In genomic region chr9:66611478-66612093, GRCm38 (mm10) we compare ENCODE assay signal across 8 mouse cellular contexts. TPM values are rescaled to one million over a fixed set of nuclear protein-coding genes. Genes with fewer than 3 reads are reported as not detected.
DNase-seq lines count a peak whose midpoint lies in the region; ATAC-seq and TF ChIP-seq lines count a peak whose summit lies in the region.

No protein-coding gene starts in this region.

- H3K27ac ChIP-seq in MEL (ENCODE audit: control insufficient read depth, low read depth, low read length): peak overlapping the region; percentile 35
- H3K27ac ChIP-seq in hindbrain, embryonic 11.5 days (ENCODE audit: low read depth, low read length): no peak overlapping the region

- peak; percentile 53 for TF ChIP-seq RAD21 in MEL (IDR thresholded peaks at IDR 0.05; ENCODE audit: low read depth, low read length)

- peaks cover 4 to 27% of the 10 kb centered on the region in 2 experiments for H3K4me1 ChIP-seq in MEL (ENCODE audit: control insufficient read depth in 1 of 2, insufficient read depth in 2 of 2, low read length in 2 of 2)
- no peaks in the 10 kb centered on the region for H3K4me1 ChIP-seq in hindbrain, embryonic 11.5 days (replicated peaks; ENCODE audit: control insufficient read depth, insufficient read depth, low read length)

- H3K79me2 ChIP-seq in MEL (ENCODE audit: control insufficient read depth, insufficient read depth, low read length, poor library complexity): no peaks in the 10 kb centered on the region

- H3K4me3 ChIP-seq in MEL (ENCODE audit: control insufficient read depth in 1 of 2, insufficient read depth in 1 of 2, low read depth in 2 of 2, low read length in 2 of 2): peak overlapping the region; percentile 61 to 68
- H3K4me3 ChIP-seq in hindbrain, embryonic 11.5 days (ENCODE audit: low read depth, low read length): no peak overlapping the region

- no peaks in the 10 kb centered on the region for H3K9me3 ChIP-seq in MEL (replicated peaks; ENCODE audit: insufficient read depth, low read length)
- no peaks in the 10 kb centered on the region for H3K9me3 ChIP-seq in hindbrain, embryonic 11.5 days (ENCODE audit: control insufficient read depth, low read length)

- peaks cover 0 to 20% of the 10 kb centered on the region in 2 experiments; a peak in 2 of 4 replicates for H3K36me3 ChIP-seq in MEL (ENCODE audit: control insufficient read depth in 1 of 2, insufficient read depth in 2 of 2, low read length in 2 of 2)
- H3K36me3 ChIP-seq in hindbrain, embryonic 11.5 days (ENCODE audit: control insufficient read depth, insufficient read depth, low read length): no peaks in the 10 kb centered on the region

- ATAC-seq in hindbrain, embryonic 11.5 days (ENCODE audit: low FRiP score): peak; percentile 47; the same call in 1 of the 2 replicates

- no peaks in the 10 kb centered on the region for H3K27me3 ChIP-seq in MEL (ENCODE audit: control insufficient read depth in 1 of 2, insufficient read depth in 2 of 2, low read length in 2 of 2)
- H3K27me3 ChIP-seq in hindbrain, embryonic 11.5 days (ENCODE audit: control insufficient read depth, insufficient read depth, low read length): 0 out of 2 replicates have a peak, but pooled peaks cover 2% of the 10 kb centered on the region

- WGBS in hindbrain, embryonic 11.5 days: 22% methylated on average over 18 of the region's 18 CpGs

- TF ChIP-seq POLR2A in MEL (IDR thresholded peaks at IDR 0.05; ENCODE audit: control insufficient read depth in 1 of 2, insufficient read depth in 1 of 2, low read depth in 1 of 2, low read length in 2 of 2, poor library complexity in 1 of 2): no peak

- peak; percentile 91 for DNase-seq in MEL (ENCODE audit: low read depth, low spot score)
- DNase-seq in cerebellum, adult 8-10 months: peak; percentile 94
- DNase-seq in frontal cortex, adult 2 months (ENCODE audit: extremely low spot score in 1 of 2, low spot score in 1 of 2): peak; percentile 69 to 94
- peak; percentile 89 for DNase-seq in hindbrain, embryonic 11.5 days (ENCODE audit: low spot score)
- peak; percentile 83 to 88 for DNase-seq in layer of hippocampus, postnatal 14 days (ENCODE audit: low spot score in 2 of 2)
- peak; percentile 95 for DNase-seq in lung, postnatal 10 days
- DNase-seq in ovary, postnatal 36 days (ENCODE audit: low spot score): peak; percentile 88
- peak; percentile 93 for DNase-seq in thymus, postnatal 14 days

- H3K4me2 ChIP-seq in hindbrain, embryonic 11.5 days (replicated peaks; ENCODE audit: low read depth, low read length): peak overlapping the region; percentile 22; the same call in 1 of the 2 replicates

- TF ChIP-seq EP300 in MEL (IDR thresholded peaks at IDR 0.05; ENCODE audit: low read depth in 1 of 2, low read length in 2 of 2): no peak

- TF ChIP-seq CTCF in MEL (IDR thresholded peaks at IDR 0.05 in 2 of 3, conservative IDR thresholded peaks at IDR 0.05 in 1 of 3; ENCODE audit: control insufficient read depth in 1 of 3, insufficient read depth in 1 of 3, low read depth in 2 of 3, low read length in 3 of 3, poor library complexity in 1 of 3, severe bottlenecking in 1 of 3): peak; percentile 90 to 95 (median 94)

- peak overlapping the region; percentile 71 for H3K9ac ChIP-seq in MEL (ENCODE audit: control insufficient read depth, low read depth, low read length, poor library complexity, severe bottlenecking)
- no peak overlapping the region for H3K9ac ChIP-seq in hindbrain, embryonic 11.5 days (ENCODE audit: low read depth, low read length)

TF ChIP-seq in MEL, 35 proteins besides CTCF, POLR2A, EP300 and RAD21:
- TF ChIP-seq UBTF (IDR thresholded peaks at IDR 0.05; ENCODE audit: borderline replicate concordance, insufficient read depth, low read depth, low read length) (no peak), ELF1 (IDR thresholded peaks at IDR 0.05; ENCODE audit: low read depth, low read length) (no peak), SMC3 (IDR thresholded peaks at IDR 0.05; ENCODE audit: low read depth, low read length) (peak; percentile 68), TBP (IDR thresholded peaks at IDR 0.05; ENCODE audit: low read depth, low read length) (0 out of 2 replicates have a peak, but pooled peaks have one; percentile 14), GATA1 (IDR thresholded peaks at IDR 0.05; ENCODE audit: low read depth, low read length) (no peak), JUND (IDR thresholded peaks at IDR 0.05; ENCODE audit: low read depth, low read length) (no peak), MXI1 (IDR thresholded peaks at IDR 0.05; ENCODE audit: low read depth, low read length) (0 out of 2 replicates have a peak, but pooled peaks have one; percentile 35), SIN3A (IDR thresholded peaks at IDR 0.05; ENCODE audit: low read length) (peak; percentile 37; the same call in 1 of the 2 replicates), ZC3H11A (IDR thresholded peaks at IDR 0.05; ENCODE audit: low read depth, low read length) (0 out of 2 replicates have a peak, but pooled peaks have one; percentile 25), NELFE (IDR thresholded peaks at IDR 0.05; ENCODE audit: low read depth, low read length) (no peak), POLR2AphosphoS5 (IDR thresholded peaks at IDR 0.05; ENCODE audit: borderline replicate concordance, low read depth, low read length) (no peak), E2F4 (IDR thresholded peaks at IDR 0.05; ENCODE audit: borderline replicate concordance, low read depth, low read length) (no peak), USF1 (IDR thresholded peaks at IDR 0.05; ENCODE audit: low read depth, low read length) (no peak), ZNF384 (IDR thresholded peaks at IDR 0.05; ENCODE audit: low read depth, low read length) (no peak), MAX (IDR thresholded peaks at IDR 0.05; ENCODE audit: low read length) (no peak)

RNA-seq across cellular contexts. Expression of gene Usp3, which starts 18.6 kb away (rescaled TPM):
- total RNA-seq in MEL (2012; rRNA removed): 9.8 and 11.7 TPM in 2 replicates
- 100 to 1,000 TPM in 1 of 2 experiments, 10 to 100 TPM in 1; 22.0 to 534 TPM for polyA plus RNA-seq in MEL (2012; ENCODE audit: insufficient read depth in 1 of 2, insufficient read length in 2 of 2, low read depth in 1 of 2, low replicate concordance in 2 of 2, missing spikeins in 1 of 2)
- 38.5 and 41.2 TPM in 2 replicates for polyA plus RNA-seq in frontal cortex, adult 2 months (2012; rRNA removed)
- 101 and 117 TPM in 2 replicates for polyA plus RNA-seq in hindbrain, embryonic 11.5 days (2014; fragmentation: Nextera tagmentation; extraction: Ambion mirVana)
- total RNA-seq in layer of hippocampus, postnatal 14 days (2021): 10 to 100 TPM; 40.2 to 44.3 TPM
